Mouse (Mus musculus) heart, embryonic 15.5 days (tissue): ENCODE measurements around the gene Plod2. TPM values are rescaled to one million over a fixed set of nuclear protein-coding genes. Genes with fewer than 3 reads are reported as not detected.

ENCODE experiments used
- ATAC-seq: fragments of 200-750 bp; cut with Nextera tagmentation; replicated peaks from 2 replicates; pipeline ENCODE4 v1.8.0; 2017; ENCODE audit warnings: low read depth, moderate TSS enrichment; ENCODE audit not compliant: insufficient number of reproducible peaks, insufficient read depth, low FRiP score
- H3K27ac ChIP-seq: fragments of 300-500 bp; sonication (generic); 2 replicates; pipeline ENCODE4 v1.5.1; 2015; ENCODE audit warnings: mild to moderate bottlenecking, inconsistent platforms
- H3K27me3 ChIP-seq: fragments of 300-500 bp; sonication (generic); 2 replicates; pipeline ENCODE4 v1.6.1; 2015; ENCODE audit warnings: inconsistent platforms
- H3K36me3 ChIP-seq: fragments of 300-500 bp; sonication (generic); 2 replicates; pipeline ENCODE4 v1.6.1; 2015; ENCODE audit warnings: mild to moderate bottlenecking, inconsistent platforms
- H3K4me1 ChIP-seq: fragments of 300-500 bp; sonication (generic); replicated peaks from 2 replicates; pipeline ENCODE4 v1.6.1; 2015; ENCODE audit warnings: inconsistent platforms
- H3K4me2 ChIP-seq: fragments of 300-500 bp; sonication (generic); 2 replicates; pipeline ENCODE4 v1.6.1; 2015; ENCODE audit warnings: inconsistent platforms, mild to moderate bottlenecking, moderate library complexity
- H3K4me3 ChIP-seq: fragments of 300-500 bp; sonication (generic); 2 replicates; pipeline ENCODE4 v1.5.1; 2015; ENCODE audit warnings: mild to moderate bottlenecking, inconsistent platforms
- H3K9ac ChIP-seq: fragments of 300-500 bp; sonication (generic); 2 replicates; pipeline ENCODE4 v1.6.1; 2015; ENCODE audit warnings: mild to moderate bottlenecking, inconsistent platforms
- H3K9me3 ChIP-seq: fragments of 300-500 bp; sonication (generic); replicated peaks from 2 replicates; pipeline ENCODE4 v1.6.1; 2016; ENCODE audit warnings: inconsistent platforms
- WGBS: fragments of 180-500 bp; shearing (Covaris S2); methylation state at CpG from one replicate; pipeline ENCODE4 v1.1.7; 2015; ENCODE audit warnings: mixed read lengths; 5-methylcytosine and 5-hydroxymethylcytosine counted together
- polyA plus RNA-seq: library from polyadenylated mRNA; unstranded; fragments of >200 nt; fragmentation: Nextera tagmentation; extraction: Ambion mirVana; gene quantifications from 2 replicates; pipeline ENCODE4 v1.2.1, GENCODE M21; 2015

The Plod2 gene
- 33.2 and 33.8 TPM in 2 replicates for polyA plus RNA-seq

- Histone ChIP-seq H3K9me3 (no peaks in the 10 kb centered on the region), H3K4me3 (peak within 1 kb of the TSS; percentile 88), H3K4me1 (peaks cover 34% of the 10 kb centered on the region), H3K27ac (peak within 1 kb of the TSS; percentile 92), H3K36me3 (no peaks in the 10 kb centered on the region), H3K4me2 (peak within 1 kb of the TSS; percentile 93), H3K27me3 (no peaks in the 10 kb centered on the region), H3K9ac (peak within 1 kb of the TSS; percentile 88)
- WGBS: under 1% methylated on average over 62 of the region's 67 CpGs
- ATAC-seq: peak; percentile 93
These were observed at the start of gene Plod2 for GRCm38 (mm10) chr9:92541977-92542561. Gene Plod2 (plus strand): TSS chr9:92542223.

- ATAC-seq: no peak
- WGBS: 41% methylated on average over 12 of the region's 12 CpGs
- Histone ChIP-seq H3K9me3 (no peaks in the 10 kb centered on the region), H3K9ac (no peak overlapping the region), H3K4me2 (no peak overlapping the region), H3K4me3 (no peak overlapping the region), H3K36me3 (no peaks in the 10 kb centered on the region), H3K27me3 (no peaks in the 10 kb centered on the region), H3K4me1 (no peaks in the 10 kb centered on the region), H3K27ac (no peak overlapping the region)
These were observed 42.2 kb upstream of the Plod2 start for GRCm38 (mm10) chr9:92499710-92500410.

- no peak for ATAC-seq
- Histone ChIP-seq H3K9ac (no peak overlapping the region), H3K9me3 (no peaks in the 10 kb centered on the region), H3K36me3 (no peaks in the 10 kb centered on the region), H3K4me1 (no peaks in the 10 kb centered on the region), H3K4me3 (no peak overlapping the region), H3K27me3 (no peaks in the 10 kb centered on the region), H3K4me2 (no peak overlapping the region), H3K27ac (no peak overlapping the region)
- WGBS: 76% methylated on average over 3 of the region's 3 CpGs
These were observed 37.8 kb upstream of the Plod2 start for GRCm38 (mm10) chr9:92504256-92504655.

- no peak overlapping the region for H3K4me2 ChIP-seq
- 69% methylated on average over 1 of the region's 1 CpGs for WGBS
- H3K27ac ChIP-seq: no peak overlapping the region
- H3K4me1 ChIP-seq: no peaks in the 10 kb centered on the region
- H3K27me3 ChIP-seq: no peaks in the 10 kb centered on the region
- H3K9ac ChIP-seq: no peak overlapping the region
- H3K4me3 ChIP-seq: no peak overlapping the region
- no peak for ATAC-seq
- H3K9me3 ChIP-seq: no peaks in the 10 kb centered on the region
- no peaks in the 10 kb centered on the region for H3K36me3 ChIP-seq
These were observed 37.1 kb upstream of the Plod2 start for GRCm38 (mm10) chr9:92504889-92505288.

GRCm38 (mm10) chr9:92511696-92512095, 30.3 kb upstream of the Plod2 start:
- Histone ChIP-seq H3K27me3 (no peaks in the 10 kb centered on the region), H3K27ac (no peak overlapping the region), H3K36me3 (no peaks in the 10 kb centered on the region), H3K9me3 (no peaks in the 10 kb centered on the region), H3K9ac (no peak overlapping the region), H3K4me1 (no peaks in the 10 kb centered on the region), H3K4me3 (no peak overlapping the region), H3K4me2 (no peak overlapping the region)
- no peak for ATAC-seq

- H3K4me2 ChIP-seq: no peak overlapping the region
- no peak for ATAC-seq
- H3K4me1 ChIP-seq: no peaks in the 10 kb centered on the region
- WGBS: 90% methylated on average over 12 of the region's 12 CpGs
- H3K27me3 ChIP-seq: no peaks in the 10 kb centered on the region
- H3K9ac ChIP-seq: no peak overlapping the region
- no peak overlapping the region for H3K27ac ChIP-seq
- no peaks in the 10 kb centered on the region for H3K36me3 ChIP-seq
- H3K9me3 ChIP-seq: peaks cover 5% of the 10 kb centered on the region
- no peak overlapping the region for H3K4me3 ChIP-seq
These were observed 25.0 kb upstream of the Plod2 start for GRCm38 (mm10) chr9:92517036-92517435.

- Histone ChIP-seq H3K27ac (no peak overlapping the region), H3K9ac (no peak overlapping the region), H3K4me3 (no peak overlapping the region), H3K4me1 (no peaks in the 10 kb centered on the region), H3K4me2 (no peak overlapping the region), H3K9me3 (peaks cover 5% of the 10 kb centered on the region), H3K36me3 (no peaks in the 10 kb centered on the region), H3K27me3 (no peaks in the 10 kb centered on the region)
- WGBS: 82% methylated on average over 10 of the region's 10 CpGs
- no peak for ATAC-seq
These were observed 21.3 kb upstream of the Plod2 start for GRCm38 (mm10) chr9:92520751-92521150.

- H3K4me3 ChIP-seq: no peak overlapping the region
- no peak overlapping the region for H3K27ac ChIP-seq
- H3K4me1 ChIP-seq: no peaks in the 10 kb centered on the region
- WGBS: 71% methylated on average over 4 of the region's 4 CpGs
- no peak for ATAC-seq
- H3K9me3 ChIP-seq: no peaks in the 10 kb centered on the region
- H3K27me3 ChIP-seq: no peaks in the 10 kb centered on the region
- H3K4me2 ChIP-seq: no peak overlapping the region
- no peaks in the 10 kb centered on the region for H3K36me3 ChIP-seq
- no peak overlapping the region for H3K9ac ChIP-seq
These were observed 17.5 kb upstream of the Plod2 start for GRCm38 (mm10) chr9:92524506-92524905.

GRCm38 (mm10) chr9:92530055-92530454, 12.0 kb upstream of the Plod2 start:
- H3K27ac ChIP-seq: no peak overlapping the region
- 75% methylated on average over 3 of the region's 3 CpGs for WGBS
- H3K4me2 ChIP-seq: no peak overlapping the region
- no peak overlapping the region for H3K4me3 ChIP-seq
- no peak for ATAC-seq
- no peaks in the 10 kb centered on the region for H3K36me3 ChIP-seq
- no peaks in the 10 kb centered on the region for H3K27me3 ChIP-seq
- H3K4me1 ChIP-seq: no peaks in the 10 kb centered on the region
- H3K9ac ChIP-seq: no peak overlapping the region
- no peaks in the 10 kb centered on the region for H3K9me3 ChIP-seq

- H3K36me3 ChIP-seq: no peaks in the 10 kb centered on the region
- no peak overlapping the region for H3K4me3 ChIP-seq
- no peak overlapping the region for H3K27ac ChIP-seq
- peaks cover 8% of the 10 kb centered on the region; the same call in 1 of the 2 replicates for H3K4me1 ChIP-seq
- no peak overlapping the region for H3K4me2 ChIP-seq
- no peaks in the 10 kb centered on the region for H3K27me3 ChIP-seq
- ATAC-seq: no peak
- 51% methylated on average over 6 of the region's 6 CpGs for WGBS
- H3K9me3 ChIP-seq: no peaks in the 10 kb centered on the region
- H3K9ac ChIP-seq: no peak overlapping the region
These were observed 4.3 kb upstream of the Plod2 start for GRCm38 (mm10) chr9:92537735-92538134.

GRCm38 (mm10) chr9:92538216-92538615, 3.8 kb upstream of the Plod2 start:
- Histone ChIP-seq H3K4me1 (peaks cover 12% of the 10 kb centered on the region; the same call in 1 of the 2 replicates), H3K9ac (no peak overlapping the region), H3K4me3 (no peak overlapping the region), H3K4me2 (no peak overlapping the region), H3K27ac (no peak overlapping the region), H3K9me3 (no peaks in the 10 kb centered on the region), H3K36me3 (no peaks in the 10 kb centered on the region), H3K27me3 (no peaks in the 10 kb centered on the region)
- ATAC-seq: no peak
- 69% methylated on average over 6 of the region's 6 CpGs for WGBS
